Mouse (Mus musculus) mouse trophoblast stem cell (cell line): ENCODE data around the gene Tfap2d.

Experiments
- in situ Hi-C, 2 experiments: fragments of 300-500 bp; cut with MseI, MboI; formaldehyde crosslinking; loops; 2 replicates in 1 of 2; 3 replicates in 1 of 2; pipeline ENCODE4 v1.15.1; 2025

The Tfap2d gene

GRCm38 (mm10) chr1:19210215-19211032 is 107.6 kb downstream of the Tfap2d start:
- in situ Hi-C loops: loop anchor here (25.0 kb wide), 4 partner anchors 402 to 1302 kb away; no protein-coding TSS in a partner anchor

- in situ Hi-C loops: loop anchor here (25.0 kb wide), 4 partner anchors 401 to 1301 kb away; no protein-coding TSS in a partner anchor
Measured at GRCm38 (mm10) chr1:19211033-19211405, 108.2 kb downstream of the Tfap2d start.

- in situ Hi-C loops: loop anchor here (25.0 kb wide), 4 partner anchors 401 to 1301 kb away; no protein-coding TSS in a partner anchor
Measured at GRCm38 (mm10) chr1:19211546-19212154, 108.8 kb downstream of the Tfap2d start.

- in situ Hi-C loops: loop anchor here (25.0 kb wide), 4 partner anchors 400 to 1300 kb away; no protein-coding TSS in a partner anchor
Measured at GRCm38 (mm10) chr1:19212691-19213090, 109.9 kb downstream of the Tfap2d start.

- in situ Hi-C loops: loop anchor here (25.0 kb wide), 4 partner anchors 399 to 1299 kb away; no protein-coding TSS in a partner anchor
Measured at GRCm38 (mm10) chr1:19213171-19213570, 110.3 kb downstream of the Tfap2d start.

- in situ Hi-C loops: loop anchor here (25.0 kb wide), 4 partner anchors 398 to 1298 kb away; no protein-coding TSS in a partner anchor
Measured at GRCm38 (mm10) chr1:19213851-19214395, 111.1 kb downstream of the Tfap2d start.
